ENCODE assay signal across 23 mouse cellular contexts in genomic region chr10:79537781-79538180, GRCm38 (mm10). TPM values are rescaled to one million over a fixed set of nuclear protein-coding genes. Genes with fewer than 3 reads are reported as not detected.
DNase-seq lines count a peak whose midpoint lies in the region; ATAC-seq and TF ChIP-seq lines count a peak whose summit lies in the region.
"Had no signal": no experiment of that assay in that cellular context is flagged by ENCODE, and none has a peak within 500 bp of the region (broad histone marks: within the 10 kb centered on the region; RNA-seq: fewer than 3 reads in every experiment).

No protein-coding gene starts in this region.

- H3K9me3 ChIP-seq in intestine, embryonic 14.5 days (ENCODE audit: control insufficient read depth, low read length) = no peaks in the 10 kb centered on the region
- H3K9me3 ChIP-seq in intestine, embryonic 16.5 days (ENCODE audit: control insufficient read depth, low read length) = no peaks in the 10 kb centered on the region
- no peaks in the 10 kb centered on the region for H3K9me3 ChIP-seq in liver, postnatal 0 days (ENCODE audit: low read length)
- H3K9me3 ChIP-seq: embryonic facial prominence, embryonic 13.5 days; forebrain, embryonic 13.5 days; G1E; heart, embryonic 13.5 days had no signal

- no peak overlapping the region for H3K9ac ChIP-seq in intestine, embryonic 14.5 days (ENCODE audit: low read length)
- no peak overlapping the region for H3K9ac ChIP-seq in intestine, embryonic 16.5 days (ENCODE audit: low read depth, low read length)
- H3K9ac ChIP-seq in liver, postnatal 0 days (replicated peaks) = no peak overlapping the region
- H3K9ac ChIP-seq: embryonic facial prominence, embryonic 13.5 days; forebrain, embryonic 13.5 days; heart, embryonic 13.5 days; hindbrain, embryonic 14.5 days had no signal

- DNase-seq in adrenal gland, adult 2 months = peak; percentile 0
- no peak for DNase-seq in adrenal gland, postnatal 10 days
- peak; percentile 1 to 3 for DNase-seq in frontal cortex, postnatal 10 days (ENCODE audit: low spot score in 2 of 2)
- DNase-seq in frontal cortex, postnatal 25 days (ENCODE audit: low spot score in 2 of 2) = no peak
- peak; percentile 38 for DNase-seq in intestine, embryonic 14.5 days (ENCODE audit: low spot score)
- peak; percentile 4 for DNase-seq in liver, postnatal 0 days
- no peak for DNase-seq in liver
- DNase-seq: adrenal gland, postnatal 25 days; B cell, adult 2 months; cerebellum, adult 2 months; gastrocnemius, postnatal 10 days; heart, postnatal 4 days had no signal

- WGBS in intestine, embryonic 14.5 days = 83% methylated on average over 2 of the region's 2 CpGs
- 90% methylated on average over 2 of the region's 2 CpGs for WGBS in intestine, embryonic 16.5 days
- WGBS in liver, postnatal 0 days (ENCODE audit: insufficient replicate concordance) = 77% methylated on average over 2 of the region's 2 CpGs

- peaks cover 52% of the 10 kb centered on the region for H3K36me3 ChIP-seq in intestine, embryonic 14.5 days (ENCODE audit: control insufficient read depth, insufficient read depth, low read length)
- H3K36me3 ChIP-seq in intestine, embryonic 16.5 days (ENCODE audit: control insufficient read depth, insufficient read depth, low read length) = peaks cover 15% of the 10 kb centered on the region
- H3K36me3 ChIP-seq in liver, postnatal 0 days (replicated peaks; ENCODE audit: insufficient read depth, low read length) = peaks cover 9% of the 10 kb centered on the region; the same call in 1 of the 2 replicates
- H3K36me3 ChIP-seq: G1E had no signal

- no peak overlapping the region for H3K4me2 ChIP-seq in intestine, embryonic 14.5 days (ENCODE audit: low read length)
- H3K4me2 ChIP-seq in intestine, embryonic 16.5 days (ENCODE audit: low read depth, low read length) = no peak overlapping the region
- no peak overlapping the region for H3K4me2 ChIP-seq in liver, postnatal 0 days (ENCODE audit: low read depth, low read length)
- H3K4me2 ChIP-seq: embryonic facial prominence, embryonic 13.5 days; forebrain, embryonic 13.5 days; heart, embryonic 13.5 days; hindbrain, embryonic 14.5 days had no signal

- TF ChIP-seq CTCF in liver, postnatal 0 days (IDR thresholded peaks at IDR 0.05; ENCODE audit: low read depth) = no peak

- no peak for ATAC-seq in intestine, embryonic 14.5 days (replicated peaks; ENCODE audit: low FRiP score, low TSS enrichment, low read depth)
- ATAC-seq in intestine, embryonic 16.5 days = no peak
- no peak for ATAC-seq in liver, postnatal 0 days
- ATAC-seq: CD4-positive, CD25-positive, alpha-beta regulatory T cell, adult 4 months; forebrain, embryonic 13.5 days; intestine, postnatal 0 days had no signal

- no peak for TF ChIP-seq EP300 in liver, postnatal 0 days (IDR thresholded peaks at IDR 0.05; ENCODE audit: low read depth)

- no peaks in the 10 kb centered on the region for H3K27me3 ChIP-seq in intestine, embryonic 14.5 days (replicated peaks; ENCODE audit: control insufficient read depth, insufficient read depth, low read length)
- H3K27me3 ChIP-seq in intestine, embryonic 16.5 days (replicated peaks; ENCODE audit: control insufficient read depth, insufficient read depth, low read length) = no peaks in the 10 kb centered on the region
- H3K27me3 ChIP-seq in liver, postnatal 0 days (ENCODE audit: insufficient read depth, low read length) = no peaks in the 10 kb centered on the region

- H3K4me1 ChIP-seq in intestine, embryonic 14.5 days (replicated peaks; ENCODE audit: control insufficient read depth, insufficient read depth, low read length) = peaks cover 4% of the 10 kb centered on the region; the same call in 1 of the 2 replicates
- H3K4me1 ChIP-seq in intestine, embryonic 16.5 days (ENCODE audit: control insufficient read depth, insufficient read depth, low read length) = peaks cover 9% of the 10 kb centered on the region
- H3K4me1 ChIP-seq in liver, postnatal 0 days (ENCODE audit: insufficient read depth) = peaks cover 9% of the 10 kb centered on the region

- no peak overlapping the region for H3K27ac ChIP-seq in intestine, embryonic 14.5 days (ENCODE audit: low read depth)
- no peak overlapping the region for H3K27ac ChIP-seq in intestine, embryonic 16.5 days (ENCODE audit: low read length)
- no peak overlapping the region for H3K27ac ChIP-seq in liver, postnatal 0 days (ENCODE audit: low read depth)
- H3K27ac ChIP-seq: embryonic facial prominence, embryonic 13.5 days; forebrain, embryonic 13.5 days; heart, adult 2 months; heart, embryonic 13.5 days; hindbrain, embryonic 14.5 days had no signal

- no peak overlapping the region for H3K4me3 ChIP-seq in intestine, embryonic 14.5 days (ENCODE audit: low read depth, low read length)
- no peak overlapping the region for H3K4me3 ChIP-seq in intestine, embryonic 16.5 days (ENCODE audit: low read length)
- H3K4me3 ChIP-seq in liver, postnatal 0 days (ENCODE audit: low read depth, low read length) = no peak overlapping the region
- H3K4me3 ChIP-seq: embryonic facial prominence, embryonic 13.5 days; forebrain, embryonic 13.5 days; heart, adult 2 months; heart, embryonic 13.5 days had no signal

RNA-seq across cellular contexts. Expression of gene Plpp2, which starts 4.2 kb away (rescaled TPM):
- 10 to 100 TPM; 30.3 to 34.7 TPM for total RNA-seq in adrenal gland, adult 2 months (2021)
- 33.5 and 44.3 TPM in 2 replicates for polyA plus RNA-seq in adrenal gland, adult 2 months (2012; rRNA removed)
- total RNA-seq in adrenal gland, postnatal 10 days (2021) = 10 to 100 TPM; 16.4 to 19.4 TPM
- 91.9 and 92.2 TPM in 2 replicates for polyA plus RNA-seq in intestine, embryonic 14.5 days (2014; fragmentation: Nextera tagmentation; extraction: Ambion mirVana)
- 140 and 145 TPM in 2 replicates for polyA plus RNA-seq in intestine, embryonic 16.5 days (2015; fragmentation: Nextera tagmentation; extraction: Ambion mirVana)
- polyA plus RNA-seq in liver, postnatal 0 days (2015; fragmentation: Nextera tagmentation; extraction: Ambion mirVana) = 32.7 and 38.8 TPM in 2 replicates
- total RNA-seq: G1E had no signal

RNA-seq across cellular contexts. Expression of gene Mier2, which starts 17.2 kb away (rescaled TPM):
- 10 to 100 TPM; 26.7 to 30.9 TPM for total RNA-seq in adrenal gland, adult 2 months (2021)
- 150 and 154 TPM in 2 replicates for polyA plus RNA-seq in adrenal gland, adult 2 months (2012; rRNA removed)
- total RNA-seq in adrenal gland, postnatal 10 days (2021) = 10 to 100 TPM; 27.3 to 31.8 TPM
- polyA plus RNA-seq in intestine, embryonic 14.5 days (2014; fragmentation: Nextera tagmentation; extraction: Ambion mirVana) = 47.9 and 48.0 TPM in 2 replicates
- 36.7 and 38.4 TPM in 2 replicates for polyA plus RNA-seq in intestine, embryonic 16.5 days (2015; fragmentation: Nextera tagmentation; extraction: Ambion mirVana)
- polyA plus RNA-seq in liver, postnatal 0 days (2015; fragmentation: Nextera tagmentation; extraction: Ambion mirVana) = 8.6 and 9.0 TPM in 2 replicates
- total RNA-seq: G1E had no signal

RNA-seq across cellular contexts. Expression of gene Theg, which starts 49.4 kb away (rescaled TPM):
- total RNA-seq in adrenal gland, adult 2 months (2021) = not detected
- not detected in 2 replicates for polyA plus RNA-seq in adrenal gland, adult 2 months (2012; rRNA removed)
- total RNA-seq in adrenal gland, postnatal 10 days (2021) = not detected
- not detected in 2 replicates for polyA plus RNA-seq in intestine, embryonic 14.5 days (2014; fragmentation: Nextera tagmentation; extraction: Ambion mirVana)
- not detected in 2 replicates for polyA plus RNA-seq in intestine, embryonic 16.5 days (2015; fragmentation: Nextera tagmentation; extraction: Ambion mirVana)
- polyA plus RNA-seq in liver, postnatal 0 days (2015; fragmentation: Nextera tagmentation; extraction: Ambion mirVana) = not detected in 2 replicates
- total RNA-seq: adrenal gland, postnatal 25 days; G1E; gastrocnemius, postnatal 10 days; gastrocnemius, postnatal 4 days; heart, adult 2 months; heart, postnatal 4 days had no signal
- polyA plus RNA-seq: CD4-positive, CD25-positive, alpha-beta regulatory T cell, adult 4 months; cerebellum, adult 2 months; embryonic facial prominence, embryonic 13.5 days; forebrain, embryonic 13.5 days; G1E; heart, embryonic 13.5 days; heart, postnatal 0 days; hindbrain, embryonic 14.5 days; intestine, postnatal 0 days had no signal

Comparison
In these comparisons a context has a peak if more than half of its experiments do, and no peak if none do; other contexts are left out.
1. DNase-seq: peak in adrenal gland, adult 2 months (single experiment), frontal cortex, postnatal 10 days (2 of 2), intestine, embryonic 14.5 days (single experiment) and liver, postnatal 0 days (single experiment); none in adrenal gland, postnatal 10 days (single experiment), frontal cortex, postnatal 25 days (0 of 2) and liver (single experiment).